Mouse (Mus musculus): ENCODE measurements around the gene H2-Q6.
"Not testable (repeated sequence)": the region's sequence is repeated elsewhere in the genome, so short reads cannot be mapped to it uniquely, and the experiment has no call there.

DNA sequence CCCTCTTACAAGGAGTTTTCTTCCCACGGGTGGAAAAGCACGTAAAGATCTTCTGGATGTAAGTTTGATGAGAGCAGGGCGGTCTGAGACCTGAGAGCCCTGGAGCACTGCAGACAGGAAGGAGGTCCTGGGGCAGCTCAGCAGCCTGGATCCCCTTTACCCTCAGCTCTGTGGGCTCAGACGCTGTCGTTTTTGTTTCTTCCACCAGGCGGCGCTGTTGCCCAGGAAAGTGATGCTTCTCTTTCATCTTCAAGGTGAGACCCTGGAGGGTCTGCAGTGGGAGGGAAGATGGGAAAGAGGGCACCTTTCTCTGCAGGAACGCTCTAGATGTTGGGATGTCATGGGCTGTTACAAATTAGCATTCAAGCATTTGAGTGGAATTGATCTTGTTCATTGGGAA is 10.2 kb downstream of the H2-Q6 start:
- not testable (repeated sequence) for TF ChIP-seq GATA1 (IDR thresholded peaks at IDR 0.05; ENCODE audit: borderline replicate concordance, low read length); FLI1 (IDR thresholded peaks at IDR 0.05; ENCODE audit: low read length)

All from megakaryocyte, embryonic 14.5 days (primary cell).